Mouse (Mus musculus): ENCODE measurements around the gene Pgap1.

DNA sequence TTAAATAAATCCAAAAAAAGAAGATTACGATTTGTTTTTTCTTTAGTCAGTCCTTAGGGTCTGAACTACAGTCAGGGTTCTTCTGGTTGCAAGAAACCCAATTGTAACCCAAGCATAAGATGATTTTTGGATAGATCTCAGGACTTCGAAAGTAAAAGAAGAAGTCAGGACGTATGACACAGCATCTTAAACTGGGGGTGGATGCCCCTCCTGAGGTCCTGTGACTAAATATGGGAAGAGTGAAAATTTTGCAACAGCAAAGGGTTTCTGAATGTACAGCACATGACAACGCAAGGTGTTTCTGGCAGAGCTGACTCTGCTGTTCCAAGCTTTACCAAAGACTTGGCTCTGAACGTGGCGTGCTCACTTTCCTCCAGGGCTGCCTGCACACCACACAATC is 6.4 kb upstream of the Pgap1 start:
- TF ChIP-seq CTCF (conservative IDR thresholded peaks at IDR 0.05; ENCODE audit: insufficient read depth, insufficient read length, low read depth, low read length) (no peak), POLR2A (IDR thresholded peaks at IDR 0.05; ENCODE audit: low read depth, low read length) (no peak)
